Mouse (Mus musculus): Measurements from ENCODE around the gene Telo2. TPM values are rescaled to one million over a fixed set of nuclear protein-coding genes. Genes with fewer than 3 reads are reported as not detected.

Gene Telo2
- 18.5 and 24.8 TPM in 2 replicates for polyA plus RNA-seq (2012; rRNA removed)

- H3K4me3 ChIP-seq (ENCODE audit: insufficient read depth, low read length), result peak within 1 kb of the TSS; percentile 38
- peak within 1 kb of the TSS; percentile 1; the same call in 1 of the 2 replicates for H3K27ac ChIP-seq (ENCODE audit: insufficient read depth, low read length)
- H3K4me1 ChIP-seq (ENCODE audit: control insufficient read depth, insufficient read depth, low read length), result peaks cover 13% of the 10 kb centered on the region; the same call in 1 of the 2 replicates
- TF ChIP-seq POLR2A (IDR thresholded peaks at IDR 0.05; ENCODE audit: extremely low read depth, insufficient read depth, low read length) (peak; percentile 80), CTCF (IDR thresholded peaks at IDR 0.05; ENCODE audit: extremely low read depth, insufficient read depth, low read length) (no peak)
These were observed at the start of gene Telo2 for GRCm38 (mm10) chr17:25115664-25116432. Telo2 (minus strand) TSS chr17:25115967.

- Histone ChIP-seq H3K4me3 (ENCODE audit: insufficient read depth, low read length) (no peak overlapping the region), H3K27ac (ENCODE audit: insufficient read depth, low read length) (no peak overlapping the region), H3K4me1 (ENCODE audit: control insufficient read depth, insufficient read depth, low read length) (no peaks in the 10 kb centered on the region)
- TF ChIP-seq CTCF (IDR thresholded peaks at IDR 0.05; ENCODE audit: extremely low read depth, insufficient read depth, low read length) (no peak), POLR2A (IDR thresholded peaks at IDR 0.05; ENCODE audit: extremely low read depth, insufficient read depth, low read length) (no peak)
These were observed 49.0 kb upstream of the Telo2 start for GRCm38 (mm10) chr17:25164770-25165169.

- Histone ChIP-seq H3K27ac (ENCODE audit: insufficient read depth, low read length) (no peak overlapping the region), H3K4me1 (ENCODE audit: control insufficient read depth, insufficient read depth, low read length) (no peaks in the 10 kb centered on the region), H3K4me3 (ENCODE audit: insufficient read depth, low read length) (no peak overlapping the region)
- no peak for TF ChIP-seq POLR2A (IDR thresholded peaks at IDR 0.05; ENCODE audit: extremely low read depth, insufficient read depth, low read length)
These were observed 47.6 kb upstream of the Telo2 start for GRCm38 (mm10) chr17:25163387-25163786.

GRCm38 (mm10) chr17:25162161-25162560 is 46.4 kb upstream of the Telo2 start, which contains the start of gene Ccdc154:
Ccdc154 (plus strand) TSS chr17:25162461.
- H3K4me3 ChIP-seq (ENCODE audit: insufficient read depth, low read length), result no peak within 1 kb of the TSS
- no peak within 1 kb of the TSS for H3K27ac ChIP-seq (ENCODE audit: insufficient read depth, low read length)
- H3K4me1 ChIP-seq (ENCODE audit: control insufficient read depth, insufficient read depth, low read length), result no peaks in the 10 kb centered on the region
- no peak for TF ChIP-seq POLR2A (IDR thresholded peaks at IDR 0.05; ENCODE audit: extremely low read depth, insufficient read depth, low read length)

- H3K4me1 ChIP-seq (ENCODE audit: control insufficient read depth, insufficient read depth, low read length), result no peaks in the 10 kb centered on the region
- no peak overlapping the region for H3K4me3 ChIP-seq (ENCODE audit: insufficient read depth, low read length)
- H3K27ac ChIP-seq (ENCODE audit: insufficient read depth, low read length), result no peak overlapping the region
- TF ChIP-seq POLR2A (IDR thresholded peaks at IDR 0.05; ENCODE audit: extremely low read depth, insufficient read depth, low read length) (no peak), CTCF (IDR thresholded peaks at IDR 0.05; ENCODE audit: extremely low read depth, insufficient read depth, low read length) (peak; percentile 26; the same call in 1 of the 2 replicates)
These were observed 24.2 kb upstream of the Telo2 start for GRCm38 (mm10) chr17:25139960-25140359.

- no peak overlapping the region for H3K4me3 ChIP-seq (ENCODE audit: insufficient read depth, low read length)
- peaks cover 4% of the 10 kb centered on the region for H3K4me1 ChIP-seq (ENCODE audit: control insufficient read depth, insufficient read depth, low read length)
- H3K27ac ChIP-seq (ENCODE audit: insufficient read depth, low read length), result no peak overlapping the region
- TF ChIP-seq CTCF (IDR thresholded peaks at IDR 0.05; ENCODE audit: extremely low read depth, insufficient read depth, low read length) (no peak), POLR2A (IDR thresholded peaks at IDR 0.05; ENCODE audit: extremely low read depth, insufficient read depth, low read length) (no peak)
These were observed 23.0 kb upstream of the Telo2 start for GRCm38 (mm10) chr17:25138803-25139202.

GRCm38 (mm10) chr17:25135622-25136021 is 19.9 kb upstream of the Telo2 start:
- peaks cover 4% of the 10 kb centered on the region for H3K4me1 ChIP-seq (ENCODE audit: control insufficient read depth, insufficient read depth, low read length)
- H3K4me3 ChIP-seq (ENCODE audit: insufficient read depth, low read length), result no peak overlapping the region
- no peak overlapping the region for H3K27ac ChIP-seq (ENCODE audit: insufficient read depth, low read length)
- TF ChIP-seq POLR2A (IDR thresholded peaks at IDR 0.05; ENCODE audit: extremely low read depth, insufficient read depth, low read length), result no peak
- no peak for TF ChIP-seq CTCF (IDR thresholded peaks at IDR 0.05; ENCODE audit: extremely low read depth, insufficient read depth, low read length)

- peaks cover 4% of the 10 kb centered on the region for H3K4me1 ChIP-seq (ENCODE audit: control insufficient read depth, insufficient read depth, low read length)
- no peak within 1 kb of the TSS for H3K27ac ChIP-seq (ENCODE audit: insufficient read depth, low read length)
- TF ChIP-seq CTCF (IDR thresholded peaks at IDR 0.05; ENCODE audit: extremely low read depth, insufficient read depth, low read length), result no peak
- TF ChIP-seq POLR2A (IDR thresholded peaks at IDR 0.05; ENCODE audit: extremely low read depth, insufficient read depth, low read length), result peak; percentile 72
- peak within 1 kb of the TSS; percentile 70 for H3K4me3 ChIP-seq (ENCODE audit: insufficient read depth, low read length)
These were observed 17.5 kb upstream of the Telo2 start, which contains the start of gene Clcn7 for GRCm38 (mm10) chr17:25133275-25133698. Clcn7 (plus strand) TSS chr17:25133391.

- Histone ChIP-seq H3K4me3 (ENCODE audit: insufficient read depth, low read length) (no peak overlapping the region), H3K27ac (ENCODE audit: insufficient read depth, low read length) (no peak overlapping the region), H3K4me1 (ENCODE audit: control insufficient read depth, insufficient read depth, low read length) (peaks cover 4% of the 10 kb centered on the region)
- no peak for TF ChIP-seq CTCF (IDR thresholded peaks at IDR 0.05; ENCODE audit: extremely low read depth, insufficient read depth, low read length)
- no peak for TF ChIP-seq POLR2A (IDR thresholded peaks at IDR 0.05; ENCODE audit: extremely low read depth, insufficient read depth, low read length)
These were observed 14.3 kb upstream of the Telo2 start for GRCm38 (mm10) chr17:25130060-25130459.

GRCm38 (mm10) chr17:25127681-25128080 is 11.9 kb upstream of the Telo2 start:
- no peak for TF ChIP-seq POLR2A (IDR thresholded peaks at IDR 0.05; ENCODE audit: extremely low read depth, insufficient read depth, low read length)

More at GRCm38 (mm10) chr17:25127681-25128080, 11.9 kb upstream of the Telo2 start:
- H3K27ac ChIP-seq (ENCODE audit: insufficient read depth, low read length), result no peak overlapping the region
- H3K4me1 ChIP-seq (ENCODE audit: control insufficient read depth, insufficient read depth, low read length), result no peaks in the 10 kb centered on the region
- H3K4me3 ChIP-seq (ENCODE audit: insufficient read depth, low read length), result no peak overlapping the region

Measured in cortical plate, adult 2 months (tissue).